Mouse (Mus musculus) heart, postnatal 14 days (tissue): Measurements from ENCODE around the gene Mapk8ip2. TPM values are rescaled to one million over a fixed set of nuclear protein-coding genes. Genes with fewer than 3 reads are reported as not detected.

Experiments
- total RNA-seq, 2 experiments: library from RNA; stranded (reverse); gene quantifications; 2 replicates each; pipeline ENCODE4 v1.2.3; 2021

Mapk8ip2 gene
- total RNA-seq, 2 experiments from 2014 or later: 0.05 to 0.31 TPM

Other genes starting within 250 kb of the Mapk8ip2 start
- 10 to 100 TPM; 57.8 to 61.2 TPM for gene Ppp6r2, start 242.4 kb upstream of the Mapk8ip2 start, total RNA-seq
- 10 to 100 TPM; 70.7 to 74.7 TPM for gene Sbf1, start 138.6 kb upstream of the Mapk8ip2 start, total RNA-seq
- gene Adm2, start 131.2 kb upstream of the Mapk8ip2 start, total RNA-seq: not detected
- not detected for gene Miox, start 119.5 kb upstream of the Mapk8ip2 start, total RNA-seq
- 10 to 100 TPM; 33.1 to 38.3 TPM for gene Lmf2, start 98.3 kb upstream of the Mapk8ip2 start, total RNA-seq
- gene Ncaph2, start 98.2 kb upstream of the Mapk8ip2 start, total RNA-seq: 10 to 100 TPM; 56.0 to 64.7 TPM
- gene Sco2, start 80.1 kb upstream of the Mapk8ip2 start, total RNA-seq: 10 to 100 TPM; 19.7 to 21.4 TPM
- under 1 TPM; 0.20 to 0.74 TPM for gene Tymp, start 76.9 kb upstream of the Mapk8ip2 start, total RNA-seq
- gene Odf3b, start 74.6 kb upstream of the Mapk8ip2 start, total RNA-seq: 1 to 10 TPM in 1 of 2 experiments, under 1 TPM in 1; 0.76 to 1.6 TPM
- gene Klhdc7b, start 69.0 kb upstream of the Mapk8ip2 start, total RNA-seq: not detected
- not detected for gene Syce3, start 43.4 kb upstream of the Mapk8ip2 start, total RNA-seq
- gene Cpt1b, start 28.1 kb upstream of the Mapk8ip2 start, total RNA-seq: 100 to 1,000 TPM; 596 TPM
- gene C730034F03Rik, start 24.3 kb upstream of the Mapk8ip2 start, total RNA-seq: 1 to 10 TPM; 1.6 to 2.9 TPM
- 10 to 100 TPM; 11.0 to 14.6 TPM for gene Gm44502, start 24.2 kb upstream of the Mapk8ip2 start, total RNA-seq
- 10 to 100 TPM; 50.9 to 59.9 TPM for gene Chkb, start 24.0 kb upstream of the Mapk8ip2 start, total RNA-seq
- gene Arsa, start 23.5 kb downstream of the Mapk8ip2 start, total RNA-seq: 10 to 100 TPM; 13.7 to 15.5 TPM
- gene Shank3, start 45.7 kb downstream of the Mapk8ip2 start, total RNA-seq: 10 to 100 TPM; 78.7 to 83.9 TPM
- gene Acr, start 114.4 kb downstream of the Mapk8ip2 start, total RNA-seq: under 1 TPM; 0.15 to 0.53 TPM
- gene Rabl2, start 138.0 kb downstream of the Mapk8ip2 start, total RNA-seq: 1 to 10 TPM; 5.0 to 7.5 TPM